Mouse (Mus musculus): ENCODE data around the gene Sspo.
A peak's percentile ranks its signal among the peaks of the same experiment; 100 is the strongest.

Gene Sspo

DNA sequence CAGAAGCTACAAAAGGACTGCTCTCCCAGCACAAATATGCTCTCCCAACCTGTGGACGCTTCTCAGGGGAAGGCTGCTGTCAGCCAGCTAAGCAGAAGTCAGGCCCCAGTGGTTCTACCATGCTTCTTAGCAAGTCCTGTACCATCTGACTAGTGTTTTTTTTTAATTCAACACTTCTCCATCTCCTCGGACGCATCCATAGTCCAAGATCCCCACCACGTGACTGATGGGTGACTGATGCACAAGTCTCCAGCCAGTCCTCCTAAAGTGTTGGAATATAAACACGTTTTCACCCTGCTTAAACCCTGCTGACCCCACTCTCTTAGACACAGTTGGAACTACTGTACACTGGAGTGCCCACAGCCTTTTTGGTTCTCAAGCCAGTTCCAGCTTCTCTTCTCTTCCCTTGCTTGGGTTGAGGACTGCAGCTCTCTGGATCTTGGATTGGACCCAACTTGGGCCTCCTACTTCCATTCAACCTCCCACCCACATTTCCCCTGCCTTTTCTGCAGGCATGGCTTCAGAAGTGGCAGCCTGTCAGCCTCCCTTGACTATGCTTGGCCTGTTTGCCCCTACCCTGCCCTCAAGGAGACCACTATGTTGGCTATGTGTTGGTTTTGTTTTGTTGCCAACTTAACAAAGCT is 12.2 kb upstream of the Sspo start:
- no peak for DNase-seq (ENCODE audit: low read depth, low spot score)

DNA sequence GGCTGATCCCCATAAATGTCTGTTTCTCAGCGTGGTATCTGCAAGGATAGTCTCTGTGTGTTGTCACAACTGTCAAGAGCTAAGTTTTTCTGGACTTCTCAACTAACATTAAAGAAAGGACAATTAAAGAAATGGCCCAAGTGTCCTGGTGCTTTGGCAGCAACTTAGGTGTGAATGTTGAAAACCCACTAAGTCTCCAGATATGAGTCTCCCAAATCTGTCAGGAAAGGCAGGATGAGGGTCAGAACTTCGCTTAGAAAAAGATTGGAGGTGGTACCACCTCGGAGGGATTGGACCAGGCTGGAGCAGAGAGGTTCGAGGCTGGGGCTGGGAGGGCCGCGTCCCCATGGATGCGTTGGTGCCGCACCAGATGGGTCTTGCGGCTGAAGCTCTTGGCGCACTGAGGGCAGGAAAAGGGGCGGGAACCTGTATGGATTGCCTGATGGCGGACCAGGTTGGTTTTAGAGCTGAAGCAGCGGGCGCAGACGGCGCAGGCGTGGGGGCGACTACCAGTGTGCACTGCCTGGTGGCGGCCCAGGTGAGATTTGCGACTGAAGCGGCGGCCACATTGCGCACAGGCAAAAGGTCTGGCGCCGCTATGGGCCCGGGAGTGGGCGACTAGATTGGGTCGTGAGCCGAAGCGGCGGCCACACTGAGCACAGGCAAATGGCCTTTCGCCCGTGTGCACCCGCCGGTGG is 10.2 kb upstream of the Sspo start:
- no peak for DNase-seq (ENCODE audit: low read depth, low spot score)

DNA sequence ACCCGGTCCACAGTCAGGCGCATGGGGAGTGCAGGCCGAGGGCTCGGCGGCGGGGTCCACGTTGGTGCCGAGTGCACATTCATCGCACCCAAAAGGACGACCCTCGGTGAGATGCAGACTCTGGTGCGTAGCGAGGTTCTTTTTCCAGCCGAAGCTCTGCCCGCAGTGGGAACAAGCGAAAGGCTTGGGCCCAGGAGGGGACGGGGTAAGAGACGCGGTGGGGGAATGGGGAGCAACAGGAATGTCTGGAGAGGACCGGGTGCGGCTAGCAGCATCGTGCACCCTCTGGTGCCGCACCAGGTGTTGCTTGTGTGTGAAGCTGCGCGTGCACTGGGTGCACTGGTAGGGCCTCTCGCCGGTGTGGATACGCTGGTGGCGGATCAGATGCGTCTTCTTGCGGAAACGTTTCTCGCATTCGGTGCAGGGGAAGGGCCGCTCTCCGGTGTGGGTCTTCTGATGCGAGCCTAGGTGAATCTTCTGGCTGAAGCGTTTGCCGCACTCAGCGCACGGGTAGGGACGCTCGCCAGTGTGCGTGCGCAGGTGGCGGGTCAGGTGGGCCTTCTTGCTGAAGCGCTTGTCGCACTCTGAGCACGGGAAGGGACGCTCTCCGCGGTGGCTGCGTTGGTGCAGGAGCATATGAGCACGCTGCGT is 9.4 kb upstream of the Sspo start:
- no peak for DNase-seq (ENCODE audit: low read depth, low spot score)

DNA sequence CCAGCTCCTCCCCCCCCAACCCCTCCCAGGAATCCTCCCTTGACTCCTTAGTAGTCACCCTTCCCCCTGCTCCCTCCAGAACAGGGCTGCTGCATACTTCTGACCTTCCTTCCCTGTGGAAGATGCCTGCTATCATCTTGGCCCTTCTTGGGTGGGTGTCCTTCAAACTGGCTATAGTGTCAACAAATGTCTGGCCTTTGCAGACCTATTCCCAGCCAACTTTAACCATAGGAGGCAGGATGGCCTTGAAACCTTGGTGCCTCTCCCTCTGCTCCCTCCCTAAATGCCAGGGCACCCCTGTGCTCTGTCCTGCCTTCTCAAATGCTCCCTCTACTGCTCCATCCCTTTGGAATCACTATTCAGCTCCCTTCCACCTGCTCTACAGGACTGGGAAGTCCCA is 8.4 kb upstream of the Sspo start:
- no peak for DNase-seq (ENCODE audit: low read depth, low spot score)

DNA sequence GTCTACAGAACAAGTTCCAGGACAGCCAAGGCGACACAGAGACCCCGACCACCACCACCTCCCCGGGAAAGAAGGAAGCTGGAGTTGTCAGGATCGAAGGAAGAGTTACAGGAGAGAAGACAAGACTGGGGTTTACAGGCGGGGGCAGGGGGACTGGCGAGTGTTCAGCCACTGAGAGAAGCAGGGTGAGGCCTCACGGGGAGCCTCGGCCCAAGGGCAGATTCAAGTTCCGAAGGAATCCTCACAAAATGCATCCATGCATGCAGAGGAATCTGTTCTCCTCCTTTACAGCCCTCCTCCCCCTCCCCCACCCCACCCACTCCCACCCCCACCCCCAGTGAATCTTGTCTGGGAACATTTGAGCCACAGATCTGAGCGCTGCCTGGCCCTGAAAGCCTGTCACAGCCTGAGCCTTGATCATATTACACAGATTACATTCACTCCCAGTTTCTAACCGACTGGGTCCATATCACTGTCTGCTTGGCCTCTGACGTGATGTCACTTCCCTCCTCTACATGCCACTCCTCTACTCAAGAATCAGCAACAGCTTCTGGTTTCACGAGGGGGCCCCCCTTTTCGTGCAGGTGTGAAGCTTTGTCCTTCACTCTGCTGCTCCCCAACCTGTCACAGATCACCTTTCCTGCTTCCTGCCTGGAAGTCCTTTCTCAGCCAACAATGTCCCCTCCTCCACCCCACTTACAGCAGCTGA is 7.6 kb upstream of the Sspo start:
- no peak for DNase-seq (ENCODE audit: low read depth, low spot score)

DNA sequence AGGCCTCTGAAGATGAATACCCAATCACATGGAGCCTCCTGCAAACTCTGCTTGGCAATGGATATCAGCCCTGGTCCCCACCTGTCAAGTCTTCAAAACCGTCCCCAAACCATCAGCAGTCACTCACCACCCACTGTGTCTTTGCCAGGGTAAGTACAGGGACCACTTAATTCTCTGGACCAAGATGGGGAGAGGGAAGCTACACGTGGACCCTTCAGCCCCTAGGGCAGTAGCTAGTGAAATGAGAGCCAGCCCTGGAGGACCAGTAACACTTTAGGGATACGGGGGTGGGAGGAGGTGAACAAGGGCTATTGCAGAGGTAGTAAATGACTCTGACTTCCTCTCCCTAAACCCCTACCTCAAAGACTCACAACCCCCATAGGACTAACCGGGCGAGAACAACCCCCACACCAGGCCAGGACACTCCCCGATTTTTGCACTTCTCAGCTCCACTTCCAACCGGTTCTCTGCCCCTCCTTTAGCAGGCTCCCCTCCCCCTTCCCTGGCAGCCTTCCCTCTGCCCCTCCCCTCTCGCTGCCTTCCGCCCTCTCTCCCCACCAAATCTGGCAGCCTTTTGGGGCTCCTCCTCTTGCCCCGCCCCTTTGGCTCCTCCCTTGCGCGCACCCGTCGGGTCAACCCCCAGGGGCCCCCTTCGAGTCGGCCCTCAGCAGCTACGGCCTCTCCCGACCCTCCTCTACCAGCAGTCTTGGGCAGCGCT is 4.3 kb upstream of the Sspo start:
- no peak for DNase-seq (ENCODE audit: low read depth, low spot score)

DNA sequence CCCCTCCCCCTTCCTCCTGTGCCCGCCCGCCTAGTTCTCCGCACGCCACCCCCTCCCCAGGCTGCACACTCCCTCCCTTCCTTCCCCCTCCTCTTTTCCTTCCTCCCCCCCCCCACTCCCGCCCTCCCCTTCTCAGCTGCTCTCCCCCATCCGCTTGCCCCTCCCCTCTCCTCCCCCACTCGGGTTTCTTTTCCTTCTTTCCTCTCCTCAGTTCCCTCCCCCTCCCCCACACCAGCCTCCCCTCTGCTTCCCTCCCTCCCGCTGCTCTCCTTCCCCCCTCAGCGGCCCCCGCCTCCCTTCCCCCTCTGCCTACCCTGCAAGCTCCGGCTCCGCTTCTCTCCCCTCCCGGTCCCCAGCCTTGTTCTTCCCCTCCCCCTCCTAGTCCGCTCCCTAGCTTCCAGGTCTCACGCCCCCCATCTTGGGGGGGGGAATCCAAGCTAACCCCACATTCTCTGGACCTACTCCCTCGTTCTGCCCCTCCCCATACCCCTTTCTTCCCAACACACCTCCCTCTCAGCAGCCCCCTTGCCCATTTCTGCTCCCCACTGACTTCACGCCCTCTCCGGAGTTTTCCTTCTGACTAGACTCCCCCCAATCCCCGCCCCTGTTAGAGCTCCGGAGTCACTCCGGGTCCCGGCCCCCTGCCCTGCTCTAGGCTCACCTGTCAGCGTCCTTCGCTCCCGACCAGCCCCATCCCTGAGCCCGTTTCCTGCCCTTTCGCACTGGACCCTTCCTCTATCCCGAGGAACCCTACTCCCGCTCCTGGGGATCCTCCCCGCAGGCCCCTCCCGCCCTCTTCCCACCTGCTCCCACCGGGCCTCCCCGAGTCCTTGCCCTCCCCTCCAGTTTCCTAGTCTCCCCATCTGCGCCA is 3.5 kb upstream of the Sspo start:
- peak; percentile 89 for DNase-seq (ENCODE audit: low read depth, low spot score)

DNA sequence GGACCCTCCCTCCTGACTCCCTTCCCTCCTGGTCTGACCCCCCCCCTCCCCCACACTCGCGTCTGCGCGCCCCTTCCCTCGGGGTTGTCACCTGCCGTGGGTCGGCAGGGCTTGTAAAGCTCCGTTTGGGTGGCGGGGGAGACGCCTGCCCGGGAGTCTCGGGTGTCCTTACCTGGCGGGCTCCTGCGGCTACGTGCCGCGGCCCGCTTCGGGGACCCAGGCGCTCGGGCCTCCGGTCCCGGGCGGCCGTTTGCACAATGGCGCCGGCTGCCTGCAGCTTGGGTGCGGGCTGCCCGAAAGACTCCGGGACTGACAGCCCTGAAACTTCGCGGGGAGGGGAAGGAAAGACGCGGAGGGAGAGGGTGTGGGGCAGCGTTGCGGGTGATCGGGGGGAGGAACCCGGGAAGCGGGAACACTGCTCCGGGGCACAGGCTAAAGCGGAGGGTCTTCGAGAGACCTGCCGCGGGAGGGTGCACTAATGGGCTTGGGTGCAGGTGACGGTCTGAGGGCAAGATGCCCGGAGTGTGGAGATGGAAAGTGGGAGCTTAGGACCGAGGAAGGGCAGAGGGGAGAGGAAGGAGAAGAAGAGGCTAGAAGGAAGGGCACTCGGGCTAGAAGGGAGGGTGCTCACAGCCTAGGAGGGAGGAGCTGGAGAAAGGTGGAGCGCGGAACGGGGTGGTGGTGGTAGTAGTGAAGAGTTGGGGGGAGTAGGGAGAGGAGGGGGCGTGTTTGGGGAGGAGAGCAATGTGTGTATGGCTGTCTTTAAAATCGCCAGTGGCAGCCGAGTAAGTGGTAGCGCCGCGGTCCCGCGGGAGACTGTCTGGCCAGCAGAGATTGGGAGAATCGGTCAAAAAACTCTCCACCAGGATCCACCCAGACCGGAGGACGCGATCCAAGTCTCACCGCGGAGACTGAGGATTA is 2.6 kb upstream of the Sspo start, which contains the start of gene Zfp467:
Gene Zfp467, minus strand, starts transcription at position 645 of the 921 bp plus-strand sequence.
- DNase-seq (ENCODE audit: low read depth, low spot score): no peak

DNA sequence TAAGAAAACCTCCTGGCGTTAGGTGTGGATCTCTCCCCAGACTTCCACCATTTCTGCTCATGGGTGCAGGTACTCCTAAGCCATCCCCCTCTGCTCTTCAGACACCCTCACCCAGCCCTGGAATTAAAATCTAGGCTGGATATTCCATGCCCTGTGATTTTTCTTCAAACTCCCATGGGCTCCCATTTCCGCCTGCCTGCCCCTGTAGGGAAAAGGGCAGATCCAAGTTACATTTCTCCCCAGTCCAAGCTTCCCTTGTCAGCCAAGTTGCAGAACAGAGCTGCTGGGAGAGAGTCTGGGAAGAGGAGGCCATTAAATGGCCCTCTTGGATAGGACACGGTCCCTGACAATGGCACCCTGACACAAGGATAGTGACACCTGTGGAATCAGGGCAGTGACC is 1.8 kb upstream of the Sspo start:
- DNase-seq (ENCODE audit: low read depth, low spot score): no peak

DNA sequence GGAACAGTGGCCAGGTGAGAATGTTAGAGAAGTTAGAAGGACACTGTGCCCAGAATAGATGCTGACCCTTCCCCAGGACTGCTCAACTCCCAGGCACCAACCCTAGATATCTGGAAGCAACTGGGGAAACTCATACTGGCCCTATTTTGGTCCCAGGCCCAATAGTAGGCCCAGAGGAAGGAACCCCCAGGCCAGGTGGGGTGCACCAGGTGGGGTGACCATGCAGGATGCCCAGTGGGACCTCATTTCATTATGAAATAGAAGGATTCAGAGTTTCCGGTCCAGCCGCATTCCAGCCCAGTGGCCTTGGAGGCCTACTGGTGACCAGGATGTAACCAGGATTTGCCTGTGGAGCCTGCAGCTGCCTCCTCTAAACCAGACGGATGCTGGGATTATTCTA is 1.1 kb upstream of the Sspo start:
- DNase-seq (ENCODE audit: low read depth, low spot score): no peak

DNA sequence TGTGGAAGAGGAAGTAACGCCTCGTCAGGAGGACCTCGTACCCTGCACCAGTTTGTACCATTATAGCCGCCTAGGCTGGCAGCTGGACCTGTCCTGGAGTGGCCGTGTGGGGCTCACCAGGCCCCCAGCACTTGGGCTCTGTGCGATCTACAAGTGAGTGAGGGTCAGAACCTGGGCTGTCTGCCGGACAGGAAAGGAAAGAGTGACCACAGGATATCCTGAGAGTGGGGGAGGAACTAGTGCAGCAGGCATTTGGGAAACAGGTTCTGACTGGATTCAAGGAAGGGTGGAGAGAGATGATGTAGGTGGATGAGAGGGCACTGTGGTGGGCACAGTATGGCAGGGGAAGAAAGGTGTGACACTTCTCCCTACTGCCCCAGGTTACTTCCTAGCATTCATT is 498 bp downstream of the Sspo start:
- no peak for DNase-seq (ENCODE audit: low read depth, low spot score)

DNA sequence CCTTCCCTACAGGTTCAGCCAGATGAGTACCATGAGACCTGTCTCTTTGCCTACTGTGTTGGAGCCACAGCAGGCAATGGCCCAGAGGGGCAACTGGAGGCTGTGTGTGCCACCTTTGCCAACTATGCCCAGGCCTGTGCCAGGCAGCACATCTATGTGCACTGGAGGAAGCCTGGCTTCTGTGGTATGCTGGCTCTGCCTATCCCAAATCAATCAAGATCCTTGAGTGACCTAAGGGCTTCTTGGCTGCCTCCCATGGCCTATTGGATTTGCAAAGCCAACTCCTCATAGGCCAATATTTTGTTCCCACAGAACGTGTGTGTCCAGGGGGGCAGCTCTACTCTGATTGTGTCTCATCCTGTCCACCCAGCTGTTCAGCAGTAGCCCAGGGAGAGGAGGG is 4.1 kb downstream of the Sspo start:
- no peak for DNase-seq (ENCODE audit: low read depth, low spot score)

DNA sequence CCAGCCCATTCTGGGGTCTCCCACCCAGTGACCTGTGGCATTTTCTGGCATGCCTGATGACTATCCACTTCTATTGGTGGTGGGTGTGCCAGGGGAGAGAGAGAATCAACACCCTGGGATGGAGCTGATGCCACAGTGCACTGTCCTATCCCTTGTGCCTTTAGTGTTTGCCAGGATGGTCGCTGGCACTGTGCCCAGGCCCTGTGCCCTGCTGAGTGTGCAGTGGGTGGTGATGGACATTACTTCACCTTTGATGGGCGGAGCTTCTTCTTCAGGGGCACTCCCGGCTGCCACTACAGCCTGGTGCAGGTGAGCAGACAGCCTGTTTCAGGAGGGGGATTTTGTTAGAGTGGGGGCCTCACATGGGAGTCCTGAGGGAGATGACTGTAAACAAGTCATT is 4.7 kb downstream of the Sspo start:
- no peak for DNase-seq (ENCODE audit: low read depth, low spot score)

DNA sequence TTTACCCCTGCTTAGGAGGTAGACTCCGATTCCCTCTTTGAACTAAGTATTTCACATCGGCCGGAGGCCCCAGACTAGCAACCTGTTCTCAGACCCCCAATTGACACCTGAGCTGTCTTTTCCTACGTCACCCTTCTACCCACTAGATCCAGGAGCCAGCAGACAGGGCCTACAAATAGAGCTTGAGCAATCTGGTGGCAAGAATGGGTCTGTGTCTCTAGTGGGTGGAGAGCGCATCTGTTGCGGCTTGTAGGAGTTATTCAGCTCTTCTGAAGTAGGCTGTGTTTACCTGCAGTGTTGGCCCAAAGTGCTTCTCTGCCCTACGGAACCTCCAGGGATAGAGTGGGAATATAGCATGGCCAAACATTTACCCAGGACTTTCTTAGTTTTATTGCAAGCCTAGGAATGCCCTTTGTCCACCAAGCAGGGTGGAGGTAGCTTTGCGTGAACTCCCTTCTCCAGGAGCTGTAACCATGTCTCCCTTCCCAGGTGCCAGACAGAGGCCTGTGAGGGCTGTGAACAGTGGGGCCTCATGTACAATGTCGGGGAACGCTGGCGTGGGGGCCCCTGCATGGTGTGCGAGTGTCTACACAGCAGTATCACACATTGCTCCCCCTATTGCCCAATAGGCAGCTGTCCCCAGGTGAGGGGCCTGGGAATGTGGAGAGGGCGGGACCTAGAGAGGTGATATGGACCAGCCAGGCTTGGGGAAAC is 17.1 kb downstream of the Sspo start:
- no peak for DNase-seq (ENCODE audit: low read depth, low spot score)

DNA sequence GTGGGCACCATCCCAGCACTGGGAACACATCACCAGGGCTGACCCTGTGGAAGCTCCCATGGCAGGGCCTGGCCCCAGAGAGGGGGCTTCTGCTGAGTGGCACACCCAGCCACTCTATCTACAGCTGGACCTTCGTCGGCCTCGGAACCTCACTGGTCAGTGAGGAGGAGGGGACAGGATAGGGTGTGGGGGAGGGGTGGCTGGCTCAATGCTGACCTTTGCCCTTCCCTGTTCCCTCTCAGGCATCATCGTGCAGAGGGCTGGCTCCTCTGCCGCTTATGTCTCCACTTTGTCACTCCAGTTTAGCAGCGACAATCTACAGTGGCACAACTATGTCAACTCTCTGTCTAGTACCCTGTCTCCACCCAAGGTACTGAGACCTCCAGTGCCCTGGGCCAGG is 18.7 kb downstream of the Sspo start:
- DNase-seq (ENCODE audit: low read depth, low spot score): no peak

DNA sequence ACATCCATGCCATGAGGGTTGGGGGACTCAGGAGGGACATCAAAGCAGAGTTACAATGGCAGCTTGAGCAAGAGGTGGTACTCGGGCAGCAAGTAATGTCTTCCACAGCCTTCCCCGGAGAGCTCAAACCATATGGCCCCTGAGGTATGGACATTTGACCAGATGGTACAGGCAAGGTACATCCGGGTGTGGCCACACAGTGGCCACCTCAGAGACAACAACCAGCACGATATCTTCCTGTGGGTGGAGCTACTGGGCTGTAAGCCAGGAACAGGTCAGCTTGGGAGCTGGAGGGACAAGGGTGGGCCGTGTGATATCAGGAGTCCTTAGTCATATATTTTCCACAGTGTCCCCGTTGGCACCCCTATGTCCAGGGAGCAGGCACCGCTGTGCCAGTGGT is 19.5 kb downstream of the Sspo start:
- no peak for DNase-seq (ENCODE audit: low read depth, low spot score)

DNA sequence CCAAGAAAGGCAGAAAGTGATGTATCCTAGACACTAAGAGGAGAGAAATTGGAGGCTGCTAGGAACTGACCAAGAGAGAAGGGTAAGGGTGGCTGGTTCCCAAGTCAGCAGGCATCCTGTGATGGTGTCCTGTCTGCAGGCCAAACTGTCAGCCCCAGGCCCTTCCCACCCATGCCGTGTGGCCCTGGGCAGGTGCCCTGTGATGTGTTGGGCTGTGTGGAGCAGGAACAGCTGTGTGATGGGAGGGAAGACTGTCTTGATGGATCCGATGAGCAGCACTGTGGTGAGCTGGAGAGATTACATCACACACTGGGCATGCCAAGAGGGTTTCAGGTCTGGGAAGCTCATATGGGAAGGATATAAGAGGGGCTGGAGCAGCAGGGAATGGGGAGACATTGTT is 22.7 kb downstream of the Sspo start:
- no peak for DNase-seq (ENCODE audit: low read depth, low spot score)

DNA sequence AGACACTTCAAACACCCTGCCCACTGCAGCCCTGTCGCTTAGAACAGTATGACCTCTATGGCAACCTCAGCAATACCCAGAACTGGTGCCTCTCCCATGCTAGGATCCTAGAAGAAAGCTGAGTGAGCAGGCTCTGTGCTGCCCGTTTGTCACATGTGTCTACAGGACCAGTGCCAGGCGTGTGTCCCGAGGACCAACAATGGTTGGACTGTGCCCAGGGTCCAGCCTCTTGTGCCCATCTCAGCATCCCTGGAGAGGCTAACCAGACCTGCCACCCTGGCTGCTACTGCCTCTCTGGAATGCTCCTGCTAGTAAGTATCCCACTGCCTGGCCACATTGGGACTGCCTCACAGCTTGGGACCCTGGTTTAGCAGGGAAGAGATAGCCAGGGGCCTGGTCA is 30.4 kb downstream of the Sspo start:
- DNase-seq (ENCODE audit: low read depth, low spot score): no peak

DNA sequence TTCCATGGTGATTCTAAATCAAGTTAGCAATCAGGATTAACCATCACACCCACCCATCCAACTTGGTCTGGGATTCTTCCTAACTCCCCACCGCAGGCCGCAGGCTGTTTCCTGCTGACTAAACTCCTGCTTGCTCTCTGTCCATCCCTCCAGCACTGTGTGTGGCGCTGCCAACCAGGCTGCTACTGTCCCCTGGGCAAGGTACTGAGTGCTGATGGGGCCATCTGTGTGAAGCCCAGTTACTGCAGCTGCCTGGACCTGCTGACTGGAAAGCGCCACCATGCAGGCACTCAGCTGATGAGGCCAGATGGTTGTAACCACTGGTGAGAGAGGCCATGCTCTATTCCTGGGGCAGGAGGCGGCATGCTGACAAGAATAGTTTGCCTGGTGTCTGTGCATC is 34.5 kb downstream of the Sspo start:
- no peak for DNase-seq (ENCODE audit: low read depth, low spot score)

Measured in brain, embryonic 18.5 days (tissue).